Mouse (Mus musculus) cortical plate, adult 2 months (tissue): Measurements from ENCODE around the gene Hbq1a.

Experiments
- CTCF ChIP-seq: fragments of 200-500 bp; IDR thresholded peaks from 2 replicates; pipeline ENCODE4 v1.5.1; 2011; ENCODE audit warnings: mild to moderate bottlenecking, control low read depth, low read length; ENCODE audit not compliant: insufficient read depth; ENCODE audit errors: extremely low read depth
- POLR2A ChIP-seq: fragments of 200-500 bp; IDR thresholded peaks from 2 replicates; pipeline ENCODE4 v1.6.1; 2011; ENCODE audit warnings: mild to moderate bottlenecking, low read length, control low read depth; ENCODE audit not compliant: insufficient read depth; ENCODE audit errors: extremely low read depth

GRCm38 (mm10) chr11:32256146-32256545 lies 43.7 kb upstream of the Hbq1a start:
- TF ChIP-seq POLR2A, result no peak
- no peak for TF ChIP-seq CTCF
